Mouse (Mus musculus): ENCODE measurements around the gene Padi1. TPM values are rescaled to one million over a fixed set of nuclear protein-coding genes. Genes with fewer than 3 reads are reported as not detected.
A peak's percentile ranks its signal among the peaks of the same experiment; 100 is the strongest.

The Padi1 gene
- polyA plus RNA-seq, 1 experiment from 2014 or later: 0.21 TPM

GRCm38 (mm10) chr4:140836208-140836866 lies 9.2 kb downstream of the Padi1 start:
- Histone ChIP-seq H3K9me3 (replicated peaks) (no peaks in the 10 kb centered on the region), H3K4me2 (no peak overlapping the region), H3K27ac (no peak overlapping the region), H3K4me3 (replicated peaks) (no peak overlapping the region), H3K9ac (0 out of 2 replicates have a peak overlapping the region, but pooled peaks have one; percentile 7), H3K4me1 (peaks cover 31% of the 10 kb centered on the region), H3K36me3 (no peaks in the 10 kb centered on the region), H3K27me3 (peaks cover 6% of the 10 kb centered on the region; the same call in 1 of the 2 replicates)
- no peak for ATAC-seq (replicated peaks; ENCODE audit: low FRiP score)
- WGBS: 55% methylated on average over 11 of the region's 11 CpGs

GRCm38 (mm10) chr4:140835682-140836081 lies 9.9 kb downstream of the Padi1 start:
- no peaks in the 10 kb centered on the region for H3K36me3 ChIP-seq
- ATAC-seq (replicated peaks; ENCODE audit: low FRiP score): peak; percentile 64
- WGBS: 5% methylated on average over 10 of the region's 10 CpGs

GRCm38 (mm10) chr4:140834327-140834934 lies 11.1 kb downstream of the Padi1 start:
- 68% methylated on average over 6 of the region's 6 CpGs for WGBS
- Histone ChIP-seq H3K4me1 (peaks cover 31% of the 10 kb centered on the region), H3K9me3 (replicated peaks) (no peaks in the 10 kb centered on the region), H3K36me3 (no peaks in the 10 kb centered on the region), H3K4me3 (replicated peaks) (no peak overlapping the region), H3K27me3 (peaks cover 9% of the 10 kb centered on the region; the same call in 1 of the 2 replicates), H3K9ac (no peak overlapping the region), H3K27ac (no peak overlapping the region), H3K4me2 (no peak overlapping the region)
- ATAC-seq (replicated peaks; ENCODE audit: low FRiP score): no peak

More at GRCm38 (mm10) chr4:140835682-140836081, 9.9 kb downstream of the Padi1 start:
- Histone ChIP-seq H3K4me3 (replicated peaks) (no peak overlapping the region), H3K27me3 (peaks cover 6% of the 10 kb centered on the region; the same call in 1 of the 2 replicates), H3K9me3 (replicated peaks) (no peaks in the 10 kb centered on the region), H3K4me1 (peaks cover 31% of the 10 kb centered on the region), H3K9ac (0 out of 2 replicates have a peak overlapping the region, but pooled peaks have one; percentile 7), H3K4me2 (peak overlapping the region; percentile 8; the same call in 1 of the 2 replicates), H3K27ac (no peak overlapping the region)

- Histone ChIP-seq H3K9ac (no peak overlapping the region), H3K27ac (no peak overlapping the region), H3K36me3 (no peaks in the 10 kb centered on the region), H3K4me2 (no peak overlapping the region), H3K27me3 (peaks cover 9% of the 10 kb centered on the region; the same call in 1 of the 2 replicates), H3K9me3 (replicated peaks) (no peaks in the 10 kb centered on the region), H3K4me3 (replicated peaks) (no peak overlapping the region), H3K4me1 (peaks cover 31% of the 10 kb centered on the region)
- no peak for ATAC-seq (replicated peaks; ENCODE audit: low FRiP score)
- 32% methylated on average over 8 of the region's 8 CpGs for WGBS
These were observed 12.8 kb downstream of the Padi1 start for GRCm38 (mm10) chr4:140832821-140833220.

- H3K4me3 ChIP-seq (replicated peaks): no peak overlapping the region
- H3K27me3 ChIP-seq: peaks cover 9% of the 10 kb centered on the region; the same call in 1 of the 2 replicates
- WGBS: 35% methylated on average over 4 of the region's 4 CpGs
- H3K27ac ChIP-seq: no peak overlapping the region
- peaks cover 31% of the 10 kb centered on the region for H3K4me1 ChIP-seq
- H3K36me3 ChIP-seq: no peaks in the 10 kb centered on the region
- H3K9ac ChIP-seq: no peak overlapping the region
- ATAC-seq (replicated peaks; ENCODE audit: low FRiP score): no peak
- H3K4me2 ChIP-seq: no peak overlapping the region
- H3K9me3 ChIP-seq (replicated peaks): no peaks in the 10 kb centered on the region
These were observed 13.8 kb downstream of the Padi1 start for GRCm38 (mm10) chr4:140831808-140832207.

GRCm38 (mm10) chr4:140827237-140827636 lies 18.3 kb downstream of the Padi1 start:
- 0 out of 2 replicates have a peak, but pooled peaks cover 3% of the 10 kb centered on the region for H3K27me3 ChIP-seq
- 65% methylated on average over 3 of the region's 3 CpGs for WGBS
- ATAC-seq (replicated peaks; ENCODE audit: low FRiP score): no peak
- no peak overlapping the region for H3K27ac ChIP-seq
- H3K4me2 ChIP-seq: no peak overlapping the region
- H3K4me1 ChIP-seq: peaks cover 7% of the 10 kb centered on the region; the same call in 1 of the 2 replicates
- H3K36me3 ChIP-seq: no peaks in the 10 kb centered on the region
- no peak overlapping the region for H3K4me3 ChIP-seq (replicated peaks)
- H3K9me3 ChIP-seq (replicated peaks): peaks cover 16% of the 10 kb centered on the region
- no peak overlapping the region for H3K9ac ChIP-seq

GRCm38 (mm10) chr4:140825942-140826341 lies 19.6 kb downstream of the Padi1 start:
- H3K9me3 ChIP-seq (replicated peaks): peaks cover 16% of the 10 kb centered on the region
- H3K4me1 ChIP-seq: no peaks in the 10 kb centered on the region
- H3K27me3 ChIP-seq: 0 out of 2 replicates have a peak, but pooled peaks cover 3% of the 10 kb centered on the region
- no peak for ATAC-seq (replicated peaks; ENCODE audit: low FRiP score)
- no peak overlapping the region for H3K27ac ChIP-seq
- no peak overlapping the region for H3K9ac ChIP-seq
- no peaks in the 10 kb centered on the region for H3K36me3 ChIP-seq
- no peak overlapping the region for H3K4me2 ChIP-seq
- H3K4me3 ChIP-seq (replicated peaks): no peak overlapping the region
- WGBS: 62% methylated on average over 11 of the region's 11 CpGs

GRCm38 (mm10) chr4:140821988-140822387 lies 23.6 kb downstream of the Padi1 start:
- WGBS: 69% methylated on average over 5 of the region's 5 CpGs
- Histone ChIP-seq H3K4me3 (replicated peaks) (no peak overlapping the region), H3K4me1 (peaks cover 2% of the 10 kb centered on the region), H3K27ac (no peak overlapping the region), H3K4me2 (no peak overlapping the region), H3K9me3 (replicated peaks) (peaks cover 16% of the 10 kb centered on the region), H3K9ac (no peak overlapping the region), H3K36me3 (no peaks in the 10 kb centered on the region), H3K27me3 (no peaks in the 10 kb centered on the region)
- no peak for ATAC-seq (replicated peaks; ENCODE audit: low FRiP score)

- H3K9me3 ChIP-seq (replicated peaks): no peaks in the 10 kb centered on the region
- H3K27ac ChIP-seq: no peak overlapping the region
- 93% methylated on average over 8 of the region's 8 CpGs for WGBS
- no peak for ATAC-seq (replicated peaks; ENCODE audit: low FRiP score)
- no peak overlapping the region for H3K4me2 ChIP-seq
- no peaks in the 10 kb centered on the region for H3K27me3 ChIP-seq
- no peak overlapping the region for H3K9ac ChIP-seq
- H3K36me3 ChIP-seq: no peaks in the 10 kb centered on the region
- H3K4me1 ChIP-seq: peaks cover 41% of the 10 kb centered on the region
- no peak overlapping the region for H3K4me3 ChIP-seq (replicated peaks)
These were observed 28.2 kb downstream of the Padi1 start for GRCm38 (mm10) chr4:140817413-140817812.

- Histone ChIP-seq H3K27ac (0 out of 2 replicates have a peak overlapping the region, but pooled peaks have one; percentile 4), H3K27me3 (peaks cover 7% of the 10 kb centered on the region; the same call in 1 of the 2 replicates), H3K4me1 (peaks cover 48% of the 10 kb centered on the region), H3K4me3 (replicated peaks) (no peak overlapping the region), H3K36me3 (no peaks in the 10 kb centered on the region), H3K9me3 (replicated peaks) (no peaks in the 10 kb centered on the region), H3K4me2 (no peak overlapping the region), H3K9ac (no peak overlapping the region)
- WGBS: 39% methylated on average over 10 of the region's 10 CpGs
- no peak for ATAC-seq (replicated peaks; ENCODE audit: low FRiP score)
These were observed 29.3 kb downstream of the Padi1 start for GRCm38 (mm10) chr4:140815996-140816917.

GRCm38 (mm10) chr4:140815496-140815895 lies 30.1 kb downstream of the Padi1 start:
- Histone ChIP-seq H3K27me3 (peaks cover 7% of the 10 kb centered on the region; the same call in 1 of the 2 replicates), H3K9me3 (replicated peaks) (no peaks in the 10 kb centered on the region), H3K9ac (no peak overlapping the region), H3K4me2 (no peak overlapping the region), H3K36me3 (no peaks in the 10 kb centered on the region), H3K27ac (no peak overlapping the region), H3K4me3 (replicated peaks) (no peak overlapping the region), H3K4me1 (peaks cover 51% of the 10 kb centered on the region)
- no peak for ATAC-seq (replicated peaks; ENCODE audit: low FRiP score)
- WGBS: 61% methylated on average over 5 of the region's 5 CpGs

All from kidney, embryonic 15.5 days (tissue).